Mouse (Mus musculus): ENCODE results near the gene Ttll7. TPM values are rescaled to one million over a fixed set of nuclear protein-coding genes. Genes with fewer than 3 reads are reported as not detected.

Ttll7 gene
- total and polyA plus RNA-seq, 2 experiments = 0.21 to 1.8 TPM

- Histone ChIP-seq H3K79me2 (ENCODE audit: control insufficient read depth, insufficient read depth, low read length) (no peaks in the 10 kb centered on the region), H3K4me1 (ENCODE audit: control insufficient read depth, insufficient read depth, low read length) (no peaks in the 10 kb centered on the region), H3K9ac (ENCODE audit: low read depth, low read length) (no peak overlapping the region), H3K4me3 (ENCODE audit: insufficient read depth, low read depth, low read length) (no peak overlapping the region), H3K27me3 (ENCODE audit: control insufficient read depth, insufficient read depth, low read length) (no peaks in the 10 kb centered on the region), H3K36me3 (ENCODE audit: control insufficient read depth, insufficient read depth, low read length) (no peaks in the 10 kb centered on the region), H3K27ac (replicated peaks; ENCODE audit: insufficient read depth, low read depth, low read length) (no peak overlapping the region)
- WGBS = 8% methylated on average over 12 of the region's 12 CpGs
- peak; percentile 50 for DNase-seq (ENCODE audit: extremely low read depth, low read depth, low spot score)
- TF ChIP-seq POLR2A (IDR thresholded peaks at IDR 0.05; ENCODE audit: extremely low read depth, insufficient read depth, low read length) (no peak), CTCF (IDR thresholded peaks at IDR 0.05; ENCODE audit: low read depth, low read length) (peak; percentile 94)
Observed at GRCm38 (mm10) chr3:146914798-146915197, 62.6 kb downstream of the Ttll7 start.

GRCm38 (mm10) chr3:146917891-146918290 lies 65.7 kb downstream of the Ttll7 start:
- DNase-seq (ENCODE audit: extremely low read depth, low read depth, low spot score) = no peak
- TF ChIP-seq CTCF (IDR thresholded peaks at IDR 0.05; ENCODE audit: low read depth, low read length) (no peak), POLR2A (IDR thresholded peaks at IDR 0.05; ENCODE audit: extremely low read depth, insufficient read depth, low read length) (no peak)
- Histone ChIP-seq H3K27ac (replicated peaks; ENCODE audit: insufficient read depth, low read depth, low read length) (no peak overlapping the region), H3K4me1 (ENCODE audit: control insufficient read depth, insufficient read depth, low read length) (no peaks in the 10 kb centered on the region), H3K36me3 (ENCODE audit: control insufficient read depth, insufficient read depth, low read length) (no peaks in the 10 kb centered on the region), H3K27me3 (ENCODE audit: control insufficient read depth, insufficient read depth, low read length) (no peaks in the 10 kb centered on the region), H3K9ac (ENCODE audit: low read depth, low read length) (no peak overlapping the region), H3K79me2 (ENCODE audit: control insufficient read depth, insufficient read depth, low read length) (no peaks in the 10 kb centered on the region), H3K4me3 (ENCODE audit: insufficient read depth, low read depth, low read length) (no peak overlapping the region)
- WGBS = 74% methylated on average over 8 of the region's 8 CpGs

GRCm38 (mm10) chr3:146918323-146918722 lies 66.2 kb downstream of the Ttll7 start:
- no peaks in the 10 kb centered on the region for H3K27me3 ChIP-seq (ENCODE audit: control insufficient read depth, insufficient read depth, low read length)
- H3K36me3 ChIP-seq (ENCODE audit: control insufficient read depth, insufficient read depth, low read length) = no peaks in the 10 kb centered on the region
- H3K4me3 ChIP-seq (ENCODE audit: insufficient read depth, low read depth, low read length) = no peak overlapping the region
- TF ChIP-seq CTCF (IDR thresholded peaks at IDR 0.05; ENCODE audit: low read depth, low read length) = no peak
- TF ChIP-seq POLR2A (IDR thresholded peaks at IDR 0.05; ENCODE audit: extremely low read depth, insufficient read depth, low read length) = no peak
- no peaks in the 10 kb centered on the region for H3K4me1 ChIP-seq (ENCODE audit: control insufficient read depth, insufficient read depth, low read length)
- H3K79me2 ChIP-seq (ENCODE audit: control insufficient read depth, insufficient read depth, low read length) = no peaks in the 10 kb centered on the region
- no peak overlapping the region for H3K27ac ChIP-seq (replicated peaks; ENCODE audit: insufficient read depth, low read depth, low read length)
- no peak overlapping the region for H3K9ac ChIP-seq (ENCODE audit: low read depth, low read length)
- 85% methylated on average over 11 of the region's 11 CpGs for WGBS
- DNase-seq (ENCODE audit: extremely low read depth, low read depth, low spot score) = no peak

- no peak for DNase-seq (ENCODE audit: extremely low read depth, low read depth, low spot score)
- WGBS = 87% methylated on average over 6 of the region's 6 CpGs
- no peak overlapping the region for H3K27ac ChIP-seq (replicated peaks; ENCODE audit: insufficient read depth, low read depth, low read length)
- H3K4me1 ChIP-seq (ENCODE audit: control insufficient read depth, insufficient read depth, low read length) = no peaks in the 10 kb centered on the region
- H3K9ac ChIP-seq (ENCODE audit: low read depth, low read length) = no peak overlapping the region
- H3K27me3 ChIP-seq (ENCODE audit: control insufficient read depth, insufficient read depth, low read length) = no peaks in the 10 kb centered on the region
- H3K36me3 ChIP-seq (ENCODE audit: control insufficient read depth, insufficient read depth, low read length) = no peaks in the 10 kb centered on the region
- no peak overlapping the region for H3K4me3 ChIP-seq (ENCODE audit: insufficient read depth, low read depth, low read length)
- TF ChIP-seq CTCF (IDR thresholded peaks at IDR 0.05; ENCODE audit: low read depth, low read length) = no peak
- no peak for TF ChIP-seq POLR2A (IDR thresholded peaks at IDR 0.05; ENCODE audit: extremely low read depth, insufficient read depth, low read length)
- no peaks in the 10 kb centered on the region for H3K79me2 ChIP-seq (ENCODE audit: control insufficient read depth, insufficient read depth, low read length)
Observed at GRCm38 (mm10) chr3:146927311-146928015, 75.3 kb downstream of the Ttll7 start.

- Histone ChIP-seq H3K4me1 (ENCODE audit: control insufficient read depth, insufficient read depth, low read length) (no peaks in the 10 kb centered on the region), H3K36me3 (ENCODE audit: control insufficient read depth, insufficient read depth, low read length) (no peaks in the 10 kb centered on the region), H3K4me3 (ENCODE audit: insufficient read depth, low read depth, low read length) (no peak overlapping the region), H3K79me2 (ENCODE audit: control insufficient read depth, insufficient read depth, low read length) (no peaks in the 10 kb centered on the region), H3K9ac (ENCODE audit: low read depth, low read length) (no peak overlapping the region), H3K27me3 (ENCODE audit: control insufficient read depth, insufficient read depth, low read length) (no peaks in the 10 kb centered on the region), H3K27ac (replicated peaks; ENCODE audit: insufficient read depth, low read depth, low read length) (no peak overlapping the region)
- DNase-seq (ENCODE audit: extremely low read depth, low read depth, low spot score) = no peak
- TF ChIP-seq CTCF (IDR thresholded peaks at IDR 0.05; ENCODE audit: low read depth, low read length) (no peak), POLR2A (IDR thresholded peaks at IDR 0.05; ENCODE audit: extremely low read depth, insufficient read depth, low read length) (no peak)
- WGBS = 93% methylated on average over 7 of the region's 7 CpGs
Observed at GRCm38 (mm10) chr3:146928141-146928540, 76.0 kb downstream of the Ttll7 start.

GRCm38 (mm10) chr3:146929011-146929410 lies 76.8 kb downstream of the Ttll7 start:
- DNase-seq (ENCODE audit: extremely low read depth, low read depth, low spot score) = no peak
- no peaks in the 10 kb centered on the region for H3K36me3 ChIP-seq (ENCODE audit: control insufficient read depth, insufficient read depth, low read length)
- H3K27ac ChIP-seq (replicated peaks; ENCODE audit: insufficient read depth, low read depth, low read length) = no peak overlapping the region
- H3K4me1 ChIP-seq (ENCODE audit: control insufficient read depth, insufficient read depth, low read length) = no peaks in the 10 kb centered on the region
- WGBS = 75% methylated on average over 5 of the region's 5 CpGs
- TF ChIP-seq CTCF (IDR thresholded peaks at IDR 0.05; ENCODE audit: low read depth, low read length) (no peak), POLR2A (IDR thresholded peaks at IDR 0.05; ENCODE audit: extremely low read depth, insufficient read depth, low read length) (no peak)
- no peak overlapping the region for H3K9ac ChIP-seq (ENCODE audit: low read depth, low read length)
- no peak overlapping the region for H3K4me3 ChIP-seq (ENCODE audit: insufficient read depth, low read depth, low read length)
- H3K27me3 ChIP-seq (ENCODE audit: control insufficient read depth, insufficient read depth, low read length) = no peaks in the 10 kb centered on the region
- H3K79me2 ChIP-seq (ENCODE audit: control insufficient read depth, insufficient read depth, low read length) = no peaks in the 10 kb centered on the region
